Mouse (Mus musculus) C2C12 (cell line): ENCODE results near the gene Mcrip2.

Source experiments
- CEBPB ChIP-seq: IDR thresholded peaks from one replicate; pipeline ENCODE4 v1.6.1; 2011; ENCODE audit warnings: low read depth, mild to moderate bottlenecking, control low read depth, moderate library complexity
- CTCF ChIP-seq: IDR thresholded peaks from one replicate; pipeline ENCODE4 v1.5.1; 2011; ENCODE audit not compliant: control insufficient read depth, insufficient read depth, insufficient read length
- FOSL1 ChIP-seq: IDR thresholded peaks from one replicate; pipeline ENCODE4 v1.8.0; 2011; ENCODE audit warnings: mild to moderate bottlenecking, low read length; ENCODE audit not compliant: poor library complexity, insufficient read depth, severe bottlenecking
- MYOD1 ChIP-seq: IDR thresholded peaks from one replicate; pipeline ENCODE4 v1.6.1; 2011; ENCODE audit warnings: low read depth; ENCODE audit not compliant: control insufficient read depth, insufficient read length

DNA sequence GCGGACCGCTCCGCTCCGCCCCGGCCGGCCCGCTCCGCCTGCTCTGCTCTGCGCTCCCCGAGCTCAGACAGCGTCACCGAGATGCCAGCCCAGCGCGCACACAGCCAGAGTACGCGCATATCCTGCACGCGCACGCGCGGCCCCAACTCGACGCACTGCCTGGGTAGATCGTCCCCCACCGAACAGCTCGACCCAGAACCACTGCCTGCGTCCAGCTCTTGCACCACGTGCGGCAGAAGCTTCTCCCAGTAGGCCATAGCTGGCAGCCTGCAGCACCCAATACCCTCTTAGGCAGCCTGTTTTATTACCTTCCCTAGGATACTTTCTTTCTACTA lies 31.5 kb downstream of the Mcrip2 start, which contains the start of gene Rhbdl1:
- TF ChIP-seq CTCF: no peak
- no peak for TF ChIP-seq CEBPB
- TF ChIP-seq MYOD1: no peak
- TF ChIP-seq FOSL1: no peak
